Mouse (Mus musculus): Measurements from ENCODE around the gene Gm49353.

GRCm38 (mm10) chr10:29198642-29199041, at the start of gene Gm49353:
- TF ChIP-seq CTCF (IDR thresholded peaks at IDR 0.05; ENCODE audit: extremely low read depth, insufficient read length, insufficient replicate concordance, low read depth, low read length): no peak
- TF ChIP-seq POLR2A (IDR thresholded peaks at IDR 0.05; ENCODE audit: low read depth, low read length): no peak

Data from small intestine, adult 2 months (tissue).